Mouse (Mus musculus): ENCODE measurements around the gene Tanc1.

Gene Tanc1

GRCm38 (mm10) chr2:59685606-59685950, 73.7 kb downstream of the Tanc1 start:
- DNase-seq = no peak

- no peak for DNase-seq
These were observed 76.6 kb downstream of the Tanc1 start for GRCm38 (mm10) chr2:59688261-59689104.

- peak in 1 of 2 experiments; percentile 40 for DNase-seq
These were observed 79.3 kb downstream of the Tanc1 start for GRCm38 (mm10) chr2:59691112-59691511.

GRCm38 (mm10) chr2:59693473-59693872, 81.6 kb downstream of the Tanc1 start:
- DNase-seq = no peak

- no peak for DNase-seq
These were observed 85.3 kb downstream of the Tanc1 start for GRCm38 (mm10) chr2:59697123-59697522.

- peak; percentile 59 to 71 for DNase-seq
These were observed 86.1 kb downstream of the Tanc1 start for GRCm38 (mm10) chr2:59697722-59698634.

GRCm38 (mm10) chr2:59698635-59699300, 86.9 kb downstream of the Tanc1 start:
- DNase-seq = no peak

GRCm38 (mm10) chr2:59699893-59700292, 88.1 kb downstream of the Tanc1 start:
- peak; percentile 55 to 77 for DNase-seq

- DNase-seq = no peak
These were observed 93.4 kb downstream of the Tanc1 start for GRCm38 (mm10) chr2:59705221-59705620.

GRCm38 (mm10) chr2:59706806-59707205, 95.0 kb downstream of the Tanc1 start:
- peak; percentile 33 to 52 for DNase-seq

- no peak for DNase-seq
These were observed 96.3 kb downstream of the Tanc1 start for GRCm38 (mm10) chr2:59707922-59708706.

GRCm38 (mm10) chr2:59710771-59711170, 98.9 kb downstream of the Tanc1 start:
- no peak for DNase-seq

GRCm38 (mm10) chr2:59711992-59712391, 100.2 kb downstream of the Tanc1 start:
- DNase-seq = no peak

- DNase-seq = no peak
These were observed 100.6 kb downstream of the Tanc1 start for GRCm38 (mm10) chr2:59712484-59712883.

GRCm38 (mm10) chr2:59713626-59714556, 102.0 kb downstream of the Tanc1 start:
- DNase-seq = no peak

GRCm38 (mm10) chr2:59714992-59715391, 103.2 kb downstream of the Tanc1 start:
- DNase-seq = no peak

- no peak for DNase-seq
These were observed 104.6 kb downstream of the Tanc1 start for GRCm38 (mm10) chr2:59716461-59716860.

GRCm38 (mm10) chr2:59717746-59718294, 106.0 kb downstream of the Tanc1 start:
- no peak for DNase-seq

- DNase-seq = no peak
These were observed 107.0 kb downstream of the Tanc1 start for GRCm38 (mm10) chr2:59718601-59719416.

- no peak for DNase-seq
These were observed 108.0 kb downstream of the Tanc1 start for GRCm38 (mm10) chr2:59719831-59720230.
